Mouse (Mus musculus) heart, adult 2 months (tissue): ENCODE results near the gene Fndc7.

Experiments used
- CTCF ChIP-seq: fragments of 200-600 bp; IDR thresholded peaks from 2 replicates; pipeline ENCODE4 v1.8.1; 2022; ENCODE audit warnings: antibody characterized with exemption, mild to moderate bottlenecking, moderate library complexity
- EP300 ChIP-seq: fragments of 200-500 bp; IDR thresholded peaks from 2 replicates; pipeline ENCODE4 v1.6.1; 2011; ENCODE audit warnings: low read depth, low read length, control low read depth; ENCODE audit not compliant: insufficient read depth

DNA sequence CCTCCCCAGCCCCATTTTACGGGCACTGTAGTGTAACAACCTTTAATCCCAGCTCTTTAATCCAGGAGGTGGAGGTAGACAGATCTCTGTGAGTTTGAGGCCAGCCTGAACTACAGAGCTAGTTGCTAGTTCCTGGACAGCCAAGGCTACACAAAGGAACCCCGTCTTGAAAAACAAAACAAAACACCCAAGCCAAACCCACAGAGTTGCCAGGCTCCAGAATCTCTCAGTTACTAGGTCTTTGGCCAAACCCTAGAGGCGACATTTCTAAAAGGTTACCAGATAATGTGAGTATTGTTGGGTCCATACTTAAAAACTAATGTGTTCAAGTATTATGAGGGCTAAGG lies 32.7 kb downstream of the Fndc7 start:
- TF ChIP-seq EP300 = no peak
- TF ChIP-seq CTCF = no peak
